Mouse (Mus musculus) kidney, postnatal 0 days (tissue): Measurements from ENCODE around the gene Guca2b. TPM values are rescaled to one million over a fixed set of nuclear protein-coding genes. Genes with fewer than 3 reads are reported as not detected.
A peak's percentile ranks its signal among the peaks of the same experiment; 100 is the strongest.

ENCODE experiments used
- ATAC-seq: fragments of 200-750 bp; cut with Nextera tagmentation; replicated peaks from 2 replicates; pipeline ENCODE4 v1.8.0; 2017; ENCODE audit warnings: low read depth, moderate number of reproducible peaks, moderate TSS enrichment, moderate library complexity; ENCODE audit not compliant: low FRiP score
- DNase-seq: peaks from one replicate; pipeline ENCODE4 v3.0.0-alpha.2; 2016; ENCODE audit warnings: low spot score
- H3K27ac ChIP-seq: fragments of 300-500 bp; sonication (generic); 2 replicates; pipeline ENCODE4 v1.5.1; 2014; ENCODE audit warnings: mild to moderate bottlenecking
- H3K27me3 ChIP-seq: fragments of 300-500 bp; sonication (generic); 2 replicates; pipeline ENCODE4 v1.6.1; 2014; ENCODE audit warnings: low read length, mixed read lengths; ENCODE audit not compliant: insufficient read depth
- H3K36me3 ChIP-seq: fragments of 300-500 bp; sonication (generic); 2 replicates; pipeline ENCODE4 v1.6.1; 2014; ENCODE audit warnings: low read length, mixed read lengths; ENCODE audit not compliant: insufficient read depth
- H3K4me1 ChIP-seq: fragments of 300-500 bp; sonication (generic); replicated peaks from 2 replicates; pipeline ENCODE4 v1.6.1; 2014; ENCODE audit warnings: antibody characterized with exemption, low read length, mixed read lengths; ENCODE audit not compliant: insufficient read depth
- H3K4me2 ChIP-seq: fragments of 300-500 bp; sonication (generic); 2 replicates; pipeline ENCODE4 v1.6.1; 2014; ENCODE audit warnings: mild to moderate bottlenecking, low read length, moderate library complexity, mixed read lengths
- H3K4me3 ChIP-seq: fragments of 300-500 bp; sonication (generic); replicated peaks from 2 replicates; pipeline ENCODE4 v1.5.1; 2014; ENCODE audit warnings: low read depth, low read length
- H3K9ac ChIP-seq: fragments of 300-500 bp; sonication (generic); 2 replicates; pipeline ENCODE4 v1.6.1; 2014; ENCODE audit warnings: low read depth, low read length
- H3K9me3 ChIP-seq: fragments of 300-500 bp; sonication (generic); replicated peaks from 2 replicates; pipeline ENCODE4 v1.6.1; 2016; ENCODE audit warnings: low read length, inconsistent platforms, mixed read lengths
- CTCF ChIP-seq: IDR thresholded peaks from 2 replicates; pipeline ENCODE4 v1.5.1; 2016; ENCODE audit warnings: antibody characterized with exemption, low read depth, mild to moderate bottlenecking, moderate library complexity
- WGBS: fragments of 180-500 bp; shearing (Covaris S2); extraction: QIAGEN DNeasy Blood & Tissue Kit; methylation state at CpG from one replicate; pipeline ENCODE4 v1.1.7; 2014; 5-methylcytosine and 5-hydroxymethylcytosine counted together
- polyA plus RNA-seq: library from polyadenylated mRNA; unstranded; fragments of >200 nt; fragmentation: Nextera tagmentation; extraction: Ambion mirVana; gene quantifications from 2 replicates; pipeline ENCODE4 v1.2.1, GENCODE M21; 2015

Gene Guca2b
- 21.3 and 37.1 TPM in 2 replicates for polyA plus RNA-seq

GRCm38 (mm10) chr4:119658731-119659130 lies at the start of gene Guca2b:
TSS of gene Guca2b (minus strand) at chr4:119658954.
- Histone ChIP-seq H3K27me3 (no peaks in the 10 kb centered on the region), H3K27ac (no peak within 1 kb of the TSS), H3K4me1 (no peaks in the 10 kb centered on the region), H3K4me3 (no peak within 1 kb of the TSS), H3K36me3 (no peaks in the 10 kb centered on the region), H3K9ac (no peak within 1 kb of the TSS), H3K9me3 (no peaks in the 10 kb centered on the region), H3K4me2 (no peak within 1 kb of the TSS)
- no peak for DNase-seq
- 0 out of 2 replicates have a peak, but pooled peaks have one; percentile 55 for ATAC-seq
- TF ChIP-seq CTCF: no peak
- WGBS: 69% methylated on average over 4 of the region's 4 CpGs

- no peak for TF ChIP-seq CTCF
- peak; percentile 42 for DNase-seq
- Histone ChIP-seq H3K4me1 (no peaks in the 10 kb centered on the region), H3K9ac (no peak overlapping the region), H3K9me3 (no peaks in the 10 kb centered on the region), H3K27ac (no peak overlapping the region), H3K4me3 (no peak overlapping the region), H3K36me3 (no peaks in the 10 kb centered on the region), H3K27me3 (no peaks in the 10 kb centered on the region), H3K4me2 (no peak overlapping the region)
- ATAC-seq: no peak
- WGBS: 13% methylated on average over 3 of the region's 3 CpGs
Observed at GRCm38 (mm10) chr4:119707751-119708150, 49.0 kb upstream of the Guca2b start.

GRCm38 (mm10) chr4:119707326-119707725 lies 48.6 kb upstream of the Guca2b start:
- ATAC-seq: no peak
- H3K4me1 ChIP-seq: no peaks in the 10 kb centered on the region
- no peaks in the 10 kb centered on the region for H3K36me3 ChIP-seq
- no peak overlapping the region for H3K4me2 ChIP-seq
- TF ChIP-seq CTCF: no peak
- H3K9me3 ChIP-seq: no peaks in the 10 kb centered on the region
- H3K27me3 ChIP-seq: no peaks in the 10 kb centered on the region
- H3K4me3 ChIP-seq: no peak overlapping the region
- peak; percentile 2 for DNase-seq
- H3K9ac ChIP-seq: no peak overlapping the region
- 55% methylated on average over 5 of the region's 5 CpGs for WGBS
- no peak overlapping the region for H3K27ac ChIP-seq

- H3K4me2 ChIP-seq: no peak overlapping the region
- H3K27ac ChIP-seq: no peak overlapping the region
- TF ChIP-seq CTCF: no peak
- H3K4me1 ChIP-seq: no peaks in the 10 kb centered on the region
- H3K9me3 ChIP-seq: no peaks in the 10 kb centered on the region
- ATAC-seq (no peak), DNase-seq (no peak)
- no peak overlapping the region for H3K9ac ChIP-seq
- no peaks in the 10 kb centered on the region for H3K27me3 ChIP-seq
- no peaks in the 10 kb centered on the region for H3K36me3 ChIP-seq
- H3K4me3 ChIP-seq: no peak overlapping the region
- 78% methylated on average over 8 of the region's 8 CpGs for WGBS
Observed at GRCm38 (mm10) chr4:119703965-119704364, 45.2 kb upstream of the Guca2b start.

GRCm38 (mm10) chr4:119701269-119701954 lies 42.7 kb upstream of the Guca2b start:
- ATAC-seq (no peak), DNase-seq (no peak)
- no peak overlapping the region for H3K27ac ChIP-seq
- H3K4me1 ChIP-seq: no peaks in the 10 kb centered on the region
- H3K4me2 ChIP-seq: no peak overlapping the region
- WGBS: 85% methylated on average over 11 of the region's 11 CpGs
- H3K36me3 ChIP-seq: no peaks in the 10 kb centered on the region
- H3K9me3 ChIP-seq: no peaks in the 10 kb centered on the region
- no peaks in the 10 kb centered on the region for H3K27me3 ChIP-seq
- no peak overlapping the region for H3K9ac ChIP-seq
- H3K4me3 ChIP-seq: no peak overlapping the region
- no peak for TF ChIP-seq CTCF

GRCm38 (mm10) chr4:119698339-119698738 lies 39.6 kb upstream of the Guca2b start:
- Histone ChIP-seq H3K9ac (no peak overlapping the region), H3K9me3 (no peaks in the 10 kb centered on the region), H3K4me2 (no peak overlapping the region), H3K4me1 (no peaks in the 10 kb centered on the region), H3K27ac (no peak overlapping the region), H3K36me3 (no peaks in the 10 kb centered on the region), H3K4me3 (no peak overlapping the region), H3K27me3 (no peaks in the 10 kb centered on the region)
- DNase-seq: no peak
- TF ChIP-seq CTCF: no peak
- WGBS: 46% methylated on average over 2 of the region's 2 CpGs
- ATAC-seq: no peak

- Histone ChIP-seq H3K4me2 (no peak overlapping the region), H3K4me3 (no peak overlapping the region), H3K9me3 (no peaks in the 10 kb centered on the region), H3K9ac (no peak overlapping the region), H3K27ac (no peak overlapping the region), H3K27me3 (no peaks in the 10 kb centered on the region), H3K4me1 (no peaks in the 10 kb centered on the region), H3K36me3 (no peaks in the 10 kb centered on the region)
- ATAC-seq (no peak), DNase-seq (no peak)
- no peak for TF ChIP-seq CTCF
- 97% methylated on average over 2 of the region's 2 CpGs for WGBS
Observed at GRCm38 (mm10) chr4:119685746-119686145, 27.0 kb upstream of the Guca2b start.
